Mouse (Mus musculus) limb, embryonic 11.5 days (tissue): ENCODE measurements around the gene Olfr1472. TPM values are rescaled to one million over a fixed set of nuclear protein-coding genes. Genes with fewer than 3 reads are reported as not detected.
"Not testable (repeated sequence)": the region's sequence is repeated elsewhere in the genome, so short reads cannot be mapped to it uniquely, and the experiment has no call there.

Source experiments
- ATAC-seq: fragments of 200-750 bp; cut with Nextera tagmentation; 2 replicates; pipeline ENCODE4 v1.8.0; 2017; ENCODE audit warnings: low read depth; ENCODE audit not compliant: insufficient number of reproducible peaks, low FRiP score, low TSS enrichment
- DNase-seq: peaks from one replicate; pipeline ENCODE4 v3.0.0-alpha.2; 2015; ENCODE audit warnings: low spot score
- H3K27ac ChIP-seq: fragments of 300-500 bp; sonication (generic); replicated peaks from 2 replicates; pipeline ENCODE4 v1.5.1; 2014; ENCODE audit warnings: low read depth, mild to moderate bottlenecking, low read length
- H3K27me3 ChIP-seq: fragments of 300-500 bp; sonication (generic); 2 replicates; pipeline ENCODE4 v1.6.1; 2014; ENCODE audit warnings: mild to moderate bottlenecking, low read length, mixed read lengths; ENCODE audit not compliant: control insufficient read depth, insufficient read depth
- H3K36me3 ChIP-seq: fragments of 300-500 bp; sonication (generic); 2 replicates; pipeline ENCODE4 v1.6.1; 2014; ENCODE audit warnings: mild to moderate bottlenecking, low read length, moderate library complexity, mixed read lengths; ENCODE audit not compliant: control insufficient read depth, insufficient read depth
- H3K4me1 ChIP-seq: fragments of 300-500 bp; sonication (generic); 2 replicates; pipeline ENCODE4 v1.6.1; 2014; ENCODE audit warnings: low read length, mixed read lengths; ENCODE audit not compliant: control insufficient read depth, insufficient read depth
- H3K4me2 ChIP-seq: fragments of 300-500 bp; sonication (generic); 2 replicates; pipeline ENCODE4 v1.6.1; 2014; ENCODE audit warnings: low read depth, mild to moderate bottlenecking, moderate library complexity; ENCODE audit not compliant: severe bottlenecking
- H3K4me3 ChIP-seq: fragments of 300-500 bp; sonication (generic); 2 replicates; pipeline ENCODE4 v1.5.1; 2014; ENCODE audit warnings: low read depth, low read length
- H3K9ac ChIP-seq: fragments of 300-500 bp; sonication (generic); 2 replicates; pipeline ENCODE4 v1.6.1; 2014; ENCODE audit warnings: mild to moderate bottlenecking, low read length
- H3K9me3 ChIP-seq: fragments of 300-500 bp; sonication (generic); 2 replicates; pipeline ENCODE4 v1.6.1; 2016; ENCODE audit warnings: low read length; ENCODE audit not compliant: control insufficient read depth
- WGBS: fragments of 180-500 bp; shearing (Covaris S2); extraction: QIAGEN DNeasy Blood & Tissue Kit; methylation state at CpG from one replicate; pipeline ENCODE4 v1.1.7; 2014; 5-methylcytosine and 5-hydroxymethylcytosine counted together
- polyA plus RNA-seq: library from polyadenylated mRNA; unstranded; fragments of >200 nt; fragmentation: Nextera tagmentation; extraction: Ambion mirVana; gene quantifications from 2 replicates; pipeline ENCODE4 v1.2.1, GENCODE M21; 2014

The Olfr1472 gene
- polyA plus RNA-seq: not detected in 2 replicates

GRCm38 (mm10) chr19:13455986-13456385 is at the start of gene Olfr1472:
TSS of gene Olfr1472 (minus strand) at chr19:13456086.
- Histone ChIP-seq H3K9me3 (no peaks in the 10 kb centered on the region; the same call in 1 of the 2 replicates), H3K27ac (no peak within 1 kb of the TSS), H3K4me3 (no peak within 1 kb of the TSS), H3K9ac (no peak within 1 kb of the TSS), H3K4me1 (no peaks in the 10 kb centered on the region), H3K36me3 (no peaks in the 10 kb centered on the region), H3K27me3 (no peaks in the 10 kb centered on the region), H3K4me2 (no peak within 1 kb of the TSS)
- ATAC-seq (no peak), DNase-seq (no peak)
- WGBS: 85% methylated on average over 1 of the region's 1 CpGs

- Histone ChIP-seq H3K4me1 (no peaks in the 10 kb centered on the region), H3K27ac (no peak within 1 kb of the TSS), H3K9ac (no peak within 1 kb of the TSS), H3K4me3 (no peak within 1 kb of the TSS), H3K27me3 (no peaks in the 10 kb centered on the region), H3K4me2 (no peak within 1 kb of the TSS), H3K9me3 (no peaks in the 10 kb centered on the region), H3K36me3 (no peaks in the 10 kb centered on the region)
- WGBS: 78% methylated on average over 3 of the region's 3 CpGs
- DNase-seq (no peak), ATAC-seq (no peak)
Measured at GRCm38 (mm10) chr19:13500246-13500645, 44.4 kb upstream of the Olfr1472 start, which contains the start of gene Olfr1477. TSS of gene Olfr1477 (plus strand) at chr19:13500546.

- Histone ChIP-seq H3K4me3 (no peak within 1 kb of the TSS), H3K27me3 (no peaks in the 10 kb centered on the region), H3K4me2 (no peak within 1 kb of the TSS), H3K9ac (no peak within 1 kb of the TSS), H3K4me1 (no peaks in the 10 kb centered on the region), H3K36me3 (no peaks in the 10 kb centered on the region), H3K9me3 (no peaks in the 10 kb centered on the region), H3K27ac (no peak within 1 kb of the TSS)
- DNase-seq: no peak
- no peak for ATAC-seq
Measured at GRCm38 (mm10) chr19:13480096-13480495, 24.2 kb upstream of the Olfr1472 start, which contains the start of gene Olfr1475. TSS of gene Olfr1475 (minus strand) at chr19:13480196.

- WGBS: 80% methylated on average over 4 of the region's 4 CpGs
- not testable (repeated sequence) for H3K27me3 ChIP-seq, H3K9me3 ChIP-seq, H3K27ac ChIP-seq, ATAC-seq, H3K9ac ChIP-seq, H3K4me3 ChIP-seq, H3K4me2 ChIP-seq, DNase-seq, H3K36me3 ChIP-seq, H3K4me1 ChIP-seq
Measured at GRCm38 (mm10) chr19:13469265-13469664, 13.4 kb upstream of the Olfr1472 start, which contains the start of gene Olfr1474. TSS of gene Olfr1474 (plus strand) at chr19:13469565.

GRCm38 (mm10) chr19:13443109-13443508 is 12.8 kb downstream of the Olfr1472 start, which contains the start of gene Olfr1471:
TSS of gene Olfr1471 (plus strand) at chr19:13443409.
- not testable (repeated sequence) for H3K9me3 ChIP-seq, H3K27ac ChIP-seq, H3K9ac ChIP-seq, H3K4me2 ChIP-seq, ATAC-seq, H3K36me3 ChIP-seq, H3K4me3 ChIP-seq, DNase-seq, H3K4me1 ChIP-seq, H3K27me3 ChIP-seq
- WGBS: 81% methylated on average over 2 of the region's 2 CpGs

GRCm38 (mm10) chr19:13407549-13407948 is 48.3 kb downstream of the Olfr1472 start, which contains the start of gene Olfr1469:
TSS of gene Olfr1469 (plus strand) at chr19:13407849.
- H3K9me3 ChIP-seq: no peaks in the 10 kb centered on the region; the same call in none of the 2 replicates
- 85% methylated on average over 2 of the region's 2 CpGs for WGBS
- ATAC-seq (no peak), DNase-seq (no peak)
- no peak within 1 kb of the TSS for H3K4me2 ChIP-seq
- no peak within 1 kb of the TSS for H3K27ac ChIP-seq
- no peak within 1 kb of the TSS for H3K9ac ChIP-seq
- H3K4me3 ChIP-seq: no peak within 1 kb of the TSS
- H3K27me3 ChIP-seq: no peaks in the 10 kb centered on the region
- no peaks in the 10 kb centered on the region for H3K4me1 ChIP-seq
- no peaks in the 10 kb centered on the region for H3K36me3 ChIP-seq

Other genes with a start within 250 kb of the Olfr1472 start
- gene Olfr1463, start 224.8 kb downstream of the Olfr1472 start, polyA plus RNA-seq: not detected in 2 replicates
- not detected in 2 replicates for gene Olfr1465, start 140.5 kb downstream of the Olfr1472 start, polyA plus RNA-seq
- not detected in 2 replicates for gene Olfr1466, start 117.2 kb downstream of the Olfr1472 start, polyA plus RNA-seq
- gene Olfr1467, start 93.8 kb downstream of the Olfr1472 start, polyA plus RNA-seq: not detected in 2 replicates
- not detected in 2 replicates for gene Olfr1469, start 48.2 kb downstream of the Olfr1472 start, polyA plus RNA-seq
- gene Olfr1471, start 12.7 kb downstream of the Olfr1472 start, polyA plus RNA-seq: not detected in 2 replicates
- gene Olfr1474, start 13.5 kb upstream of the Olfr1472 start, polyA plus RNA-seq: not detected in 2 replicates
- gene Olfr1475, start 24.1 kb upstream of the Olfr1472 start, polyA plus RNA-seq: not detected in 2 replicates
- gene Olfr1477, start 44.5 kb upstream of the Olfr1472 start, polyA plus RNA-seq: not detected in 2 replicates
- not detected in 2 replicates for gene Olfr1480, start 71.8 kb upstream of the Olfr1472 start, polyA plus RNA-seq
- not detected in 2 replicates for gene Olfr1484, start 127.4 kb upstream of the Olfr1472 start, polyA plus RNA-seq
- gene Olfr1487, start 161.3 kb upstream of the Olfr1472 start, polyA plus RNA-seq: not detected in 2 replicates
- gene Olfr1489, start 175.5 kb upstream of the Olfr1472 start, polyA plus RNA-seq: not detected in 2 replicates
- gene Olfr1490, start 195.0 kb upstream of the Olfr1472 start, polyA plus RNA-seq: not detected in 2 replicates
- not detected in 2 replicates for gene Olfr1491, start 241.2 kb upstream of the Olfr1472 start, polyA plus RNA-seq